Comparison of ENCODE assay signal across 14 mouse cellular contexts in the genomic region with DNA sequence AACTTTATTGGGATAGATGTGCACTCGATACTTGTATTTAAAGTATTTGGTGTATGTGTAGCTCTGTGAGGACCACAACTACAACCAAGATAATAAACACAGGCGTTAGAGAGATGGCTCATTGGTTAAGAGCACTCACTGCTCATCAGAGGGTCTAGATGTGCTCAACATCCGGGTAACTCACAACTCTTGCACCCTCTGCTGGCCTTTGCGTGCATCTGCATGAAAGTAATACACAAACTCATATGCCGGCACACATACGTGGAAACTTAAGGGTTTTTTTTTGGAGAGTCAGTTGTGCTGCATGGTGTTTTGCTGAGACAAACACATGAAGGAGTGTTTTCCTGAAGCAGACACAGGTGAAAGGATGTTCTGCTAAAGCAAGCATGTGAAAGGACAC. TPM values are rescaled to one million over a fixed set of nuclear protein-coding genes. Genes with fewer than 3 reads are reported as not detected.
A peak's percentile ranks its signal among the peaks of the same experiment; 100 is the strongest.
DNase-seq lines count a peak whose midpoint lies in the region; TF ChIP-seq lines count a peak whose summit lies in the region.
"Had no signal": no experiment of that assay in that cellular context is flagged by ENCODE, and none has a peak within 500 bp of the region (broad histone marks: within the 10 kb centered on the region; RNA-seq: fewer than 3 reads in every experiment).

No protein-coding gene starts in this region.

- no peak overlapping the region for H3K27ac ChIP-seq in left cerebral cortex, adult 2 months
- H3K27ac ChIP-seq: hindbrain, embryonic 12.5 days; liver, embryonic 13.5 days had no signal

- intact Hi-C loops in left cerebral cortex, adult 2 months (cut with DNase I): no loop called here

- no peak overlapping the region for H3K4me3 ChIP-seq in left cerebral cortex, adult 2 months
- H3K4me3 ChIP-seq: hindbrain, embryonic 12.5 days; liver, embryonic 13.5 days; megakaryocyte, embryonic 14.5 days had no signal

- peak; percentile 21 for TF ChIP-seq CTCF in left cerebral cortex, adult 2 months (IDR thresholded peaks at IDR 0.05)

- DNase-seq in embryo, embryonic 10 days (ENCODE audit: low spot score): peak; percentile 51
- no peak for DNase-seq in embryo, embryonic 9.5 days (ENCODE audit: extremely low spot score)
- DNase-seq in left cerebral cortex, adult 2 months (ENCODE audit: extremely low spot score in 1 of 2, low spot score in 2 of 2): no peak
- DNase-seq in left cerebral cortex, adult 11 months (ENCODE audit: low spot score): no peak
- DNase-seq in thymus, postnatal 4 days: peak; percentile 12
- no peak for DNase-seq in thymus, adult 18-20 months
- no peak for DNase-seq in adrenal gland, postnatal 25 days
- DNase-seq in heart, postnatal 4 days: no peak
- DNase-seq: cerebellum, adult 9-11 months; liver, embryonic 13.5 days had no signal

RNA-seq across cellular contexts. Expression of a gene that starts 53.7 kb away (rescaled TPM):
- total RNA-seq in left cerebral cortex, adult 2 months (2021): not detected
- not detected in 2 replicates for total RNA-seq in adrenal gland, postnatal 25 days (2021)
- not detected for total RNA-seq in heart, postnatal 4 days (2021)
- total RNA-seq: heart, adult 8-10 months; left cerebral cortex, adult 18-20 months had no signal

Comparison
In these comparisons a context has a peak if more than half of its experiments do, and no peak if none do; other contexts are left out.
1. DNase-seq: peak in embryo, embryonic 10 days (single experiment) and thymus, postnatal 4 days (single experiment); none in embryo, embryonic 9.5 days (single experiment), left cerebral cortex, adult 2 months (0 of 2), left cerebral cortex, adult 11 months (single experiment), thymus, adult 18-20 months (0 of 2), adrenal gland, postnatal 25 days (single experiment) and heart, postnatal 4 days (single experiment).